Mouse (Mus musculus): ENCODE data around the gene Homer1.

Homer1 gene

DNA sequence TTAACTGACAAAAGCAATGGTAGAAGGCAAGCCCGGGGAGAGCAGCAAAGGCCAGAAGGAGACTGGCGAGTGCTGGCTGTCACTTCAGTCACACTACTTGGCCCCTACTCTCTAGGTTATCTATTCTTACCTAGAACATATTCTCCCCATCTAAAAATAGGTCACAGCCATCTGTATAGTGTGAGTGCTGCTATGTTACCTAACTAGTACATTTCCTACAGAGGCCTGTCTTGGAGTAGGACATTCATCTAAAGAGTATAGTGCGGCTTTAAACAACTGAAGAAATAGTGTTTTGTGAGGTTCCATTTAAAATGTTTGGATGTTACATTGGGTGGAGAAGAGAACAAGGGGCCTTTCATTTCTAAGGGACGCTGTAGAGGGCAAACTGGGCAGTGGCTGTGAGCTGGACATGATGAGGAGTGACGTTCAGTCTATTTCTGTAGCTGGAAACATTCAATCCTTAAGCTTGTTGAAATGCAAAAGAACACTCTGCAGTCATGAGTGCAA lies 100.3 kb downstream of the Homer1 start:
- no peak for DNase-seq (ENCODE audit: low read depth, low spot score)

DNA sequence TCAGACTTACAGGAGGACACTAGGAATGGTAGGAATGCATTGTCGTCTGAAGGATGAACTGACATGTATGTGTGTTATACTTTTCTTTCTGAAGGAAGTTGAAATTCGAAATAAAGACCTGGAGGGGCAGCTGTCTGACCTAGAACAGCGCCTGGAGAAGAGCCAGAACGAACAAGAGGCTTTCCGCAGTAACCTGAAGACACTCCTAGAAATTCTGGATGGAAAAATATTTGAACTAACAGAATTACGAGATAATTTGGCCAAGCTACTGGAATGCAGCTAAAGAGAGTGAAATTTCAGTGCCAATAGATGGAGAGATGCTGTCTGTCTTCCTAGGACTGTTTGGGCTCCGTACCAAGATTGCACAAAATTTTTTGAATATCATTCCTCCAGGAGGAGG lies 102.5 kb downstream of the Homer1 start:
- DNase-seq (ENCODE audit: low read depth, low spot score), result no peak

DNA sequence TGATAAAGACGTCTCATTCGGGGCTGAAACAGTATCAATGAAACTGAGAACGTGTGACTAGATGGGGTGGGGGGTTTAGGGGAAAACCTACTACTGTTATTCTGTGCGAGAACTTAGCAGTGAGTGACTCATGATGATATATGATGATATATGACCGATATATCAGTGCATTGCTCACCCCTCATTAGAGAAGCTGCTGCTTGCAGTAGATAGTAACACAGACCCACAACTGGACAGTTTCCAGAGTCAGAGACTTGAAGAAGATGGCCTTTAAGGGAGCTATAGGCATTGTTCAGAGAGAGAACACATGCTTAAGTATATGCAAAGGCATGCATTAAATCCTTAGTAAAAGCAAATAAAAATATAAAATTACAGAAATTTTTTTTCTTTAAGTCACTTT lies 107.4 kb downstream of the Homer1 start:
- no peak for DNase-seq (ENCODE audit: low read depth, low spot score)

DNA sequence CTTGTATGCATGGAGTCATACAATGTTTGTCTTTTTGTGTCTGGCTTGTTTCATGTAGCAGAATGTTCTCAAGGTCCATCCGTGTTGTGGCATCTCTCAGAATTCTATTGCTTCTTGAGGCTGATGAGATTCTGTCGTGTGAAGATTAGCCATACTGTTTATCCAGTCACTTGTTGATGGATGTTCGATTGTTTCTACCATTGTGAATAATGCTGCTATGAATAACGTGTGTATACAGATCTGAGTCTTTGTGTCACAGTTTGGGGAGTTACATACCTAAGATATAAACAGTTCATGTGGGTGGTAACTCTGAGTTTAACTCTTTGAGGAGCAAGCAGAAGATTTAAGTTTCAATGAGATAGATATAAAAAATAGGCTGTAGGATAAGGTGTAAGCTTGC lies 110.9 kb downstream of the Homer1 start:
- DNase-seq (ENCODE audit: low read depth, low spot score), result no peak

DNA sequence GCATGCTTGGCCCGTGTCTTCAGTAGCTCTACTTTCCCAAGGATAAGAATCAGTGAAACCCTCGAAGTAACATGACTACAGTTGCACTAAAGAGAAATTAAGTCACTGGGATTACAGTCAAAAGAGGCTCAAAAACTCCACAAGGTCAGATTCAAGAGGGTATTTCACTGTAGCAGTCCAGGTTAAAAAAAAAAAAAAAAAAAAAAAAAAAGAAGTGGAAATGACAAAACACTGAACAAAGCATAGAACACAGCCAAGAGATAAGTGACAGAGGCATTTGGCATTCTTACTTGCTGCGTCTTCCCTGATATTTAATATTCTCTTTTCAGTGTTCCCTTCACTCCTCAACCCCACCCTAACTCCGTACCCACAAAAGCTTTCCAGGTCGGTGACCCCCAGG lies 115.6 kb downstream of the Homer1 start:
- no peak for DNase-seq (ENCODE audit: low read depth, low spot score)

DNA sequence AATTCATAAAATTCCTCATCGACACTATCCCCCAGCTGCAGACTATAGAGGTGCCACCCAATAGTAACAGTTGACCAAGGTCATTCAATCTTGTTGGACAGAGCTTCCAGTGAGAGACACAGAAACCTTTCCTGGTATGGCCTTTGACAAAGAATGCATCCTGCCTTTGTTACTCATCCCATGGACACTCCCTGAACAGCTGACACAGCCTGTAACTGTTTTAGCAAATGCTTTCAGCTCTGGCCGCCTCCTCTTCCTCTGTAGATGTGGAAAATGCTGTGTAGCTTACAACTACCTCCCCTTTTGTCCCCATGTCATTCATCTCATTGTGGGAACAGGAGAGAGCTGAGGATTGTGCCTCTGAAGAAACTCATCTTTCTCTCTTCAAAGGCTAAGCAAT lies 118.9 kb downstream of the Homer1 start:
- no peak for DNase-seq (ENCODE audit: low read depth, low spot score)

DNA sequence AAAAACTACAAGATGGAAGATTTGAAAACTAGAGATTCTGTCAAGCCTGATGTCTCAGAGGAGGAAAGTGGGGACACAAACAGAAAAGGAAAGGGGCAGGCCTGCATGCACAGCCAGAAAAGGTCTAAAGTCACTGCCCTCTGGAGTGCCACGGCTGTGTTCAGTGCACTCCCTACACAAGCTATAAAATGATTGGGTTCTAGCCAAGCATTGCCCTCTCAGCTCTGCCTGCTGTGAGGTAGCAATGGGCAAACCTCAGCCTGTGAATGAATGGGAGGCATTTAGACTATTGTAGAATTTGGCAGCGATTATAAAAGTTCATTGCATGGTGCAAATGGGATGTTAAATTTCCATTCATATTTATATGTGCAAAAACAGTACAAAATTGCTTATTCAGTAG lies 120.3 kb downstream of the Homer1 start:
- no peak for DNase-seq (ENCODE audit: low read depth, low spot score)

DNA sequence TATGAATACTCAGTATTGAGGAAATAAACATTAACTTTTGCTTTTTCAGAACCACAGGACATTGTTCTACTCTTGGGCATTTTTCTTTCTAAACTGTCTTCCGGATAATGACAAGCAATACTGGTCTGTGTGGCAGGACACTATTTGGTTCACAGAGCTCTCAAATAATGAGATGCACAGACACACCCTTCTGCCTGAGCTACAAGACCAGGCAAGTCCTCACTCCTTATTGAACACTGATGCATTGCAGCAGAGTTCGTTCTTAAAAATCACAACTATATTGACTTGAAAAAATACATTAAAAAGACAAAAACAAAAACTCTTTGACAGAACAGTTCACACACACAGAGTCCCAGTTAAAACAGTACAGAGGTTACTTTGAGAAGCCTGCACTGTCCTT lies 123.8 kb downstream of the Homer1 start:
- no peak for DNase-seq (ENCODE audit: low read depth, low spot score)

DNA sequence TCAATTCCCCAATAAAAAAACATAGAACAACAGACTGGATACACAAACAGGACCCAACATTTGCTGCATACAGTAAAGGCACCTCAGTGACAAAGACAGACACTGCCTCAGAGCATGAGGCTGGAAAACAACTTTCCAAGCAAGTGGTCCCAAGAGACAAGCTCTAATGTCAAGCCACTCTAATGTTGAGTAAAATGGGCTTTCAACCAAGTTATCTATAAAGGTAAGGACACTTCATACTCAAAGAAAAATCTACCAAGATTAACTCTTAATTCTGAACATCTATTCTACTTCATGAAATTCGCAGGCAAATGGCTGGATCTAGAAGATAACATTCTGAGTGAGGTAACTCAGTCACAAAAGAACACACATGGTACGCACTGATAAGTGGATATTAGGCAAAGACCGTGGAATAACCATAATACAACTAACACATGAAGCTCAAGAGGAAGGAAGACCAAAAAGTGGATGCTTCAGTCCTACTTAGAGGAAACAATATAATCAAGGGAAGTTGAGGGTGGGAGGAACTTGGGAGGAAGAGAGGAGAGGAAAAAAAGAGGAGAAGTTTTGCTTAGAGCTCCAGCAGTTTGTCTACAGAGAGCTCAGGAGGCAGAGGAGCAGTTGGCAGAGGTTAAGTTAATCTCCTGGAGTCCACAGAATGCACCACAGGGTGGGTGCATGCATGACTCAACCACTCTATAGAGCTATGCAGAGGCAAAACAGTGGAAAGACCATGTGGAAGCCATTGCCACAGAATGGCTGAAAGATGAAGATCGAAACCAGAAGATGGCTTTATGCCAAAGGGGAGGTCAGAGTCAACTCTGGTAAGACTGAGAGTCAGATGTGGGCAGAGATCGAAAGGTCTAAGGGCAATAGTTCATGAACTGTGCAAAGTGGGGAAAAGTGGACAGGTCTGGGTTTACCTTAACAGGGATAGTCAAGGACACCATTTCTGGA lies 128.8 kb downstream of the Homer1 start:
- DNase-seq (ENCODE audit: low read depth, low spot score), result peak; percentile 72

DNA sequence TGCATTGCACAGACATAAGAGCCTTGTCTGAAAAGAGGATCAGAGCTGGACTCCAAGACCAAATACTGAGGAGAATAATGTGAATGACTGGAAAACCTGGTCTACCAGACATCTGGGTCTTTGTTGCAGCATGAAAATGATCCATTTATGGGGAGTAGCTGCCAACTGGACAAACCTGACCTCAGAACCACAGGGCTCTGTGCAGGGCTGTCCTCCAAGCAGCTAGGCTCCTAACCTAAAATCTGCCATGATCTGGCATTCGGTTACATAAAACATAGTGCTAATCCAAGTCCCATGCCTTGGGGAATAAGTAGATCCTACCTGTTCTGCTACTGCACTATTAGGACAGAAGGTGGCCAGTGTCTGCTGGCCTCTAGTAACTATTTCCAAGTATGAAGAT lies 129.8 kb downstream of the Homer1 start:
- DNase-seq (ENCODE audit: low read depth, low spot score), result no peak

DNA sequence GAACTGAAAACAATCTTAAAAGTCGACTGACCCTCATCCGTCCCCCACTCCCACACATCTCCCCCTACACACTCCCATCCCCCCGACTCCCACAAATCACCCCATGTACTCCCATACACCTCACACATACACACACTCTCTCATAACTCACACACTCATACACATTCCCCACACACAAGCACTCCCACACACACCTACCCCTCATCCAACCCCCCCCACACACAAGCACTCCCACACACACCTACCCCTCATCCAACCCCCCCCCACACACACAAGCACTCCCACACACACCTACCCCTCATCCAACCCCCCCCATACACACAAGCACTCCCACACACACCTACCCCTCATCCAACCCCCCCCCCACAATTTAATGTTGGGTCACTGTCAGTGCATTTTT lies 140.7 kb downstream of the Homer1 start:
- no peak for DNase-seq (ENCODE audit: low read depth, low spot score)

DNA sequence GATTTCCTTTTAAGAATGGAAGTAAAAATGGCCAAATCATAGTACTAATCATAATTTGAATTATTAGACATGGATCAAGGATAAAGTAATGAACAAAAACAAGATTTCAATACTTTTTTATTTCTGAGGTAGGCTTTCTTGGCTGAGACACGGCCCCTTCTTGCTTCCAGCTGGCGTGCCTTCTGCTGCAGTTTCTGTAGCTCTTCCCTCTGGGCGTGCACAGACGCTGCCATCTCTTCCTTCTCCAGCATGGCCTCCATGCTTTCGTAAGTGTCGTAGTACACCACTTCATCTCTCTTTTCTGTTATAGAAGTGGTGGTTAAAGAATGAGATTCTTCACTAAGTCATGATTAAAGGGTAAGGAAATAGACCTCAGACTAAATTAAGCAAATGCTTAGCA lies 153.8 kb downstream of the Homer1 start:
- DNase-seq (ENCODE audit: low read depth, low spot score), result no peak

Data from c-Kit-negative CD71-positive TER-119-positive erythroid progenitor cells, embryonic 14.5 days (primary cell).